Mouse (Mus musculus): ENCODE results near the gene Nucb1. TPM values are rescaled to one million over a fixed set of nuclear protein-coding genes. Genes with fewer than 3 reads are reported as not detected.
"Not testable (repeated sequence)": the region's sequence is repeated elsewhere in the genome, so short reads cannot be mapped to it uniquely, and the experiment has no call there.

The Nucb1 gene
- polyA plus RNA-seq, 1 experiment from 2014 or later = 229 TPM

DNA sequence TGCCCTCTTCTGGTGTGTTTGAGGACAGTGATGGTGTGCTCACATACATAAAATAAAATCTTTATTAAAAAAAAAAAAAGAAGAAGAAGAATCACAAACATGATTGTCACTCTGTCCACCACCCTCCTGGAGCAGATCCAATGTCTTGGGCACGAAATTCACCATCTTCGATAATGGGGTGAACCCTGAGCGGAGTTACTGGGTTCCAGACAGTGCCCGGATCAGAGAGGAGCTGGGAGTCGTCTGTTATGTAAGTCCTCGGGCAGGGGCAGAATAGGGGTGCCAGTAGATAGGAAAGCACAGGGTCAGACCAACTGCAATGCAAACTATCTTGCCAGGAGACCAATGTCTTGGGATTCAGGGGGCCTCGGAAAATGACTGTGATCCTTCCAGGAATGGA is 10.4 kb upstream of the Nucb1 start:
- 93% methylated on average over 7 of the region's 7 CpGs for WGBS
- no peak for ATAC-seq (ENCODE audit: insufficient read depth, low FRiP score)
- Histone ChIP-seq H3K9ac (ENCODE audit: low read length) (no peak overlapping the region), H3K4me1 (ENCODE audit: control insufficient read depth, insufficient read depth, low read length) (peaks cover 33% of the 10 kb centered on the region), H3K9me3 (replicated peaks; ENCODE audit: control insufficient read depth, low read length) (no peaks in the 10 kb centered on the region), H3K27ac (ENCODE audit: low read length) (no peak overlapping the region), H3K27me3 (ENCODE audit: control insufficient read depth, insufficient read depth, low read length) (no peaks in the 10 kb centered on the region), H3K36me3 (ENCODE audit: control insufficient read depth, insufficient read depth, low read length) (0 out of 2 replicates have a peak, but pooled peaks cover 11% of the 10 kb centered on the region), H3K4me2 (ENCODE audit: low read depth, low read length) (no peak overlapping the region), H3K4me3 (replicated peaks; ENCODE audit: low read length) (no peak overlapping the region)

DNA sequence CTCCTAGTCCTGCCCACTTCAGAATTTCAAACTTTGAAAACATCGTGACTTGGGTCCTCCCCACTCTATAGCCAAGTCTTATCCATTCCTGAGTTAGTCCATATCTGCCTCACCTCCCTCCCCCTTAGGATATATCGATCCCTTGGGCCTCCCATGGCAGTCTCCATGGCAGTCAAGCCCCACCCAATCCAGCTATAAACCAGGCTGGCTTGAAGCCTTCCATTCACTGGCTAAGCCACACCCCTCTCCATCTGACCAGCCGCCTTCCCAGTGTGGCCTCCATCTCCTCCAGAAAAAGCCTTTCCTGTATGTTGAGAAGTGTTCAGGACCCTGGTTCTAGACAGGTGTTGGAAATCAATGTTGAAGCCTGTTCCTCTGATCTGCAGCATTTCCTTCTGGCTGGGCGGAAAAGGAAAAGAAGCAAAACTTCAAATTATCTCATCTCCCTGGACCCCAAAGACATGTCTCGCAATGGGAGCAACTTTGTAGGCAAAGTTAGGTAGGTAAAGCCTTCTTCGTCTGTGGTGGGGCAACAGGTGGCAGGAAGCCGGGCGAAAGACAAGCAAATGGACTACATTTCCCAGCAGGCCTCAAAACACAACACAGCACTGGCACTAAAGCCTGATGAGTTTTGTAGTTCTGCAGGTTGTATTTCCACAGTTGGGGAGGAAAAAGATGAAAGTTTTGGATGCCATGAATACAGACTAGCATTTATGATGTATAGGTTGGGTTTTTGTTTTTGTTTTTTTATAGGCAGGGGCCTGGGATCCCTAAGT is 9.3 kb upstream of the Nucb1 start:
- no peak for ATAC-seq (ENCODE audit: insufficient read depth, low FRiP score)
- H3K4me3 ChIP-seq (replicated peaks; ENCODE audit: low read length) = no peak overlapping the region
- H3K4me2 ChIP-seq (ENCODE audit: low read depth, low read length) = no peak overlapping the region
- 0 out of 2 replicates have a peak, but pooled peaks cover 11% of the 10 kb centered on the region for H3K36me3 ChIP-seq (ENCODE audit: control insufficient read depth, insufficient read depth, low read length)
- H3K4me1 ChIP-seq (ENCODE audit: control insufficient read depth, insufficient read depth, low read length) = peaks cover 22% of the 10 kb centered on the region
- no peak overlapping the region for H3K9ac ChIP-seq (ENCODE audit: low read length)
- H3K27me3 ChIP-seq (ENCODE audit: control insufficient read depth, insufficient read depth, low read length) = no peaks in the 10 kb centered on the region
- no peak overlapping the region for H3K27ac ChIP-seq (ENCODE audit: low read length)
- WGBS = 67% methylated on average over 8 of the region's 8 CpGs
- no peaks in the 10 kb centered on the region for H3K9me3 ChIP-seq (replicated peaks; ENCODE audit: control insufficient read depth, low read length)

DNA sequence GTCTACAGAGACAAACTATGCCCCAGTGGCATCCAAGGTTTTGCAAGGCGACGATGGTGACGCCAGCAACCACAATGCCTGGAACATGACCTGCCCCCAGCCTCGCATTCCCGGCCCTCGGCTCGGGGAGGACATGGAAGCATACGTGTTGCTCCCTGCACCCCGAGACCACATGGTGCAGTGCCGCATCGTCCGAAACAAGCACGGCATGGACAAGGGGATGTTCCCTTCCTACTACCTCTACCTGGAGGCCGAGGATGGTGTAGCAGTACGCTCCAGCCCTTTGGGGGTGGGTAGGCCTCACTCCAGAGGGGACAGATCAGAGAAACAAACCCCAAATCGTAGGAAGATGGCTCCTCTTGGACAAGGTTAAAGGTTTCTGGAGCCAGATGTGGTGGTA is 8.4 kb upstream of the Nucb1 start:
- Histone ChIP-seq H3K9ac (ENCODE audit: low read length) (no peak overlapping the region), H3K27ac (ENCODE audit: low read length) (no peak overlapping the region), H3K27me3 (ENCODE audit: control insufficient read depth, insufficient read depth, low read length) (no peaks in the 10 kb centered on the region), H3K36me3 (ENCODE audit: control insufficient read depth, insufficient read depth, low read length) (0 out of 2 replicates have a peak, but pooled peaks cover 9% of the 10 kb centered on the region), H3K9me3 (replicated peaks; ENCODE audit: control insufficient read depth, low read length) (no peaks in the 10 kb centered on the region), H3K4me2 (ENCODE audit: low read depth, low read length) (no peak overlapping the region), H3K4me1 (ENCODE audit: control insufficient read depth, insufficient read depth, low read length) (peaks cover 17% of the 10 kb centered on the region), H3K4me3 (replicated peaks; ENCODE audit: low read length) (no peak overlapping the region)
- no peak for ATAC-seq (ENCODE audit: insufficient read depth, low FRiP score)
- 92% methylated on average over 16 of the region's 16 CpGs for WGBS

DNA sequence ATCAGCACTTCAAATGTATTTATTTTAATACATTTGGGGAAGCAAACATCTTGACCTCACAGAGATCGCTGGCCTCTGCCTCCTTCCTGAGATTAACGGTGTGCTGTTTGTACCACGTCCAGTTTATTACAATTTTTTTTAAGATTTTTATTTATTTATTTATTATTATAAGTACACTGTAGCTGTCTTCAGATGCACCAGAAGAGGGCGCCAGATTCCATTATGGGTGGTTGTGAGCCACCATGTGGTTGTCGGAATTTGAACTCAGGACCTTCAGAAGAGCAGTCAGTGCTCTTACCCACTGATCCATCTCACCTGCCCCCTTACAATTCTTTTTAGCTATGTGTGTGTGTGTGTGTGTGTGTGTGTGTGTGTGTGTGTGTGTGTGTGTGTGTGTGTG is 6.6 kb upstream of the Nucb1 start:
- H3K4me1 ChIP-seq (ENCODE audit: control insufficient read depth, insufficient read depth, low read length); H3K27ac ChIP-seq (ENCODE audit: low read length); H3K9me3 ChIP-seq (replicated peaks; ENCODE audit: control insufficient read depth, low read length); H3K4me2 ChIP-seq (ENCODE audit: low read depth, low read length); H3K4me3 ChIP-seq (replicated peaks; ENCODE audit: low read length); ATAC-seq (ENCODE audit: insufficient read depth, low FRiP score); H3K27me3 ChIP-seq (ENCODE audit: control insufficient read depth, insufficient read depth, low read length); H3K36me3 ChIP-seq (ENCODE audit: control insufficient read depth, insufficient read depth, low read length); H3K9ac ChIP-seq (ENCODE audit: low read length): not testable (repeated sequence)
- 69% methylated on average over 5 of the region's 5 CpGs for WGBS

DNA sequence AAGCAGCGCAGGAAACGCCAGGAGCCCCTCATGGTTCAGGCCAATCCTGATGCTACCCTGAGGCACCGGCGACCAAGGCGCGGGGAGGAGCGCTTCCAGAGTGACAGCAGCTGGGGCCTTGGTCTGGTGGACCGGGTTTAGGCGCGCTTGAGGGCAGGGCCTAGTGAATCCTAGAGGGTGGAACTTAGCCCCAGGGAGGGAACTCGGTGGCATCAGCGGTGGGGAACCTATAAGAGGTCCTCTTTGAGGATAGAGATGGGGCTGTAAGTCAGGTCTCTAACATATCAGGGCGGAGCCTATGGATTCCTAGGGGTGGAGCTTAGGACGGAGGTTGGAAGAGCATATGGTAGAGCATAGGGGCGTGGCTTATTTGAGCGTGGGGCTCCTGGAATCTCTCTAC is 5.2 kb upstream of the Nucb1 start:
- 18% methylated on average over 16 of the region's 16 CpGs for WGBS
- peak overlapping the region; percentile 41 for H3K27ac ChIP-seq (ENCODE audit: low read length)
- peak; percentile 34; the same call in 1 of the 2 replicates for ATAC-seq (ENCODE audit: insufficient read depth, low FRiP score)
- H3K9ac ChIP-seq (ENCODE audit: low read length) = no peak overlapping the region
- no peak overlapping the region for H3K4me3 ChIP-seq (replicated peaks; ENCODE audit: low read length)
- peak overlapping the region; percentile 20 for H3K4me2 ChIP-seq (ENCODE audit: low read depth, low read length)
- no peaks in the 10 kb centered on the region; the same call in none of the 2 replicates for H3K4me1 ChIP-seq (ENCODE audit: control insufficient read depth, insufficient read depth, low read length)
- H3K9me3 ChIP-seq (replicated peaks; ENCODE audit: control insufficient read depth, low read length) = no peaks in the 10 kb centered on the region
- no peaks in the 10 kb centered on the region for H3K36me3 ChIP-seq (ENCODE audit: control insufficient read depth, insufficient read depth, low read length)
- no peaks in the 10 kb centered on the region for H3K27me3 ChIP-seq (ENCODE audit: control insufficient read depth, insufficient read depth, low read length)

DNA sequence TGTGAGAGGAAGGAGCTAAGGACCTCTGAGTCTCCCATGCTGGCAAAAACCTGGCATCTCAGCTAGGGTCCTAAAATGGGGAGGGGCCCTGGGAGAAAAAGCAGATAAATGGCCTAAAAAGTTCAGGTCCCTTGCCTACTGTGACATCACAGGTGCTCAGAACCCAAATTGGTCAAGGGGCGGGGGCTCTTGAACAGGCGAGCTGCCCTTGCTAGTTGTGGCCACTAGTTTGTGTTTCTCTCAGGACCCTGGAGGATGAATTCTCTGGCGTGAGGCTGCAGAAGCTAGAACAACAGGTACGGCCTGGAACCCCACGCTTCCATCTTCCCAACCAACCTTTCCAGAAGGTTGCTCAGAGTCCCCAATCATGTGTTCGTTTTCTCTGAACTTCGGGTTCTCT is 4.2 kb upstream of the Nucb1 start:
- no peak overlapping the region for H3K4me3 ChIP-seq (replicated peaks; ENCODE audit: low read length)
- H3K4me1 ChIP-seq (ENCODE audit: control insufficient read depth, insufficient read depth, low read length) = peaks cover 3% of the 10 kb centered on the region
- WGBS = 81% methylated on average over 7 of the region's 7 CpGs
- H3K9ac ChIP-seq (ENCODE audit: low read length) = no peak overlapping the region
- H3K27me3 ChIP-seq (ENCODE audit: control insufficient read depth, insufficient read depth, low read length) = no peaks in the 10 kb centered on the region
- no peak for ATAC-seq (ENCODE audit: insufficient read depth, low FRiP score)
- H3K36me3 ChIP-seq (ENCODE audit: control insufficient read depth, insufficient read depth, low read length) = no peaks in the 10 kb centered on the region
- H3K9me3 ChIP-seq (replicated peaks; ENCODE audit: control insufficient read depth, low read length) = no peaks in the 10 kb centered on the region
- no peak overlapping the region for H3K4me2 ChIP-seq (ENCODE audit: low read depth, low read length)
- no peak overlapping the region for H3K27ac ChIP-seq (ENCODE audit: low read length)

DNA sequence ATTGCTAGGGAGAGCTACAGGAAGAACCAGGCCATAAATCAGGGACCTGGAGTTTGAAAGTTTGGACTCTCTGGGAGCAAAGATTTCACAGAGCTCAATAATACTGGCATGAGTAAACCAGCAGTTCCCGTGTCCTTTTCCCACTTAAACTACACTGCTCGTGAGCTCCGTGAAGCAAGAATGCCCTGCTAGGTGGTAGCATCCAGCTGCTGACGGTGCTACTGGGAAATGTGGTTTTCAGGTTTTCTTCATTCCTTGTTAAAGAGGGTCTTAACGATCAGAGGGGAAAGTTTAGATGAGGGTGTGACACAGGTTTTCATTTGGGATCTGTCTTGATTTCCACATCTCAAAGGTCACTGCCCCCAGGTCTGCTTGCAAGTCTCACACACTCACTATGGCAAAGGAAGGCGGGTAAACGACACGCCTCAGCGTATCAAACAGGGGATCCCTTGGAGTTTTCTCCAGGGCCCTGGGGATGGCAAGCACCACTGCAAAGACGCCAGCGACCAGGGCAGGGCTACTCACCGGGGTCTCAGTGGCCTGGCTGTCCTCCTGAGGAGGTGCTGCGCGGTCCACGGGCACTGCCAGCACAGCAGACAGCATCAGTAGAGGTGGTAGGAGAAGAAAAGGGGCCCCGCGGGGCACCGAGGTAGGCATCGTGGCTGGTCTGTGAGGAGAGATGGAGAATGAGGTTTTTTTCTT is 874 bp downstream of the Nucb1 start:
- Histone ChIP-seq H3K36me3 (ENCODE audit: control insufficient read depth, insufficient read depth, low read length) (no peaks in the 10 kb centered on the region), H3K4me3 (replicated peaks; ENCODE audit: low read length) (peak overlapping the region; percentile 86), H3K27me3 (ENCODE audit: control insufficient read depth, insufficient read depth, low read length) (no peaks in the 10 kb centered on the region), H3K9me3 (replicated peaks; ENCODE audit: control insufficient read depth, low read length) (no peaks in the 10 kb centered on the region), H3K27ac (ENCODE audit: low read length) (peak overlapping the region; percentile 96), H3K9ac (ENCODE audit: low read length) (peak overlapping the region; percentile 87), H3K4me2 (ENCODE audit: low read depth, low read length) (peak overlapping the region; percentile 98), H3K4me1 (ENCODE audit: control insufficient read depth, insufficient read depth, low read length) (peaks cover 23% of the 10 kb centered on the region)
- 22% methylated on average over 19 of the region's 19 CpGs for WGBS
- 0 out of 2 replicates have a peak, but pooled peaks have one; percentile 4 for ATAC-seq (ENCODE audit: insufficient read depth, low FRiP score)

DNA sequence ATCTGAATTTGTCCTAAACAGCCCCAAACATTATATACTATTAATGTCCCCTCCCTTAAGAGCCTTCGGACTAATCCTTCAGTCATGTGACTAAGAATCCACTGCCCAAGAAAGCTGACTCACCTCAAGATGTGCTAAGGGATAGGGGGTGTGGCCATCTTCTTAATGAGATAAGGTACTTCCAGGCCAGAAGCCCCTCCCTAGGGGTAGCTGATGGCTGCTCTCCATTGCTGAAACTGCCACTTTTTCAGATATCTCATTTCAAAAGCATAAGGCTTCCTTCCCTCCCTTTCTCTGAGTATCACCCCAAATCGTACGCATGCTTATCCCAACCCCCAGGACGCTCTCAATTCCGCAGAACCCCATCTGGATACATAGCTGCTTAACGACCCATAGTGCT is 1.6 kb downstream of the Nucb1 start:
- Histone ChIP-seq H3K4me2 (ENCODE audit: low read depth, low read length) (peak overlapping the region; percentile 98), H3K27me3 (ENCODE audit: control insufficient read depth, insufficient read depth, low read length) (no peaks in the 10 kb centered on the region), H3K4me1 (ENCODE audit: control insufficient read depth, insufficient read depth, low read length) (peaks cover 23% of the 10 kb centered on the region), H3K27ac (ENCODE audit: low read length) (peak overlapping the region; percentile 36), H3K36me3 (ENCODE audit: control insufficient read depth, insufficient read depth, low read length) (no peaks in the 10 kb centered on the region), H3K9me3 (replicated peaks; ENCODE audit: control insufficient read depth, low read length) (no peaks in the 10 kb centered on the region), H3K9ac (ENCODE audit: low read length) (peak overlapping the region; percentile 87; the same call in 1 of the 2 replicates), H3K4me3 (replicated peaks; ENCODE audit: low read length) (peak overlapping the region; percentile 86)
- no peak for ATAC-seq (ENCODE audit: insufficient read depth, low FRiP score)
- 83% methylated on average over 6 of the region's 6 CpGs for WGBS

DNA sequence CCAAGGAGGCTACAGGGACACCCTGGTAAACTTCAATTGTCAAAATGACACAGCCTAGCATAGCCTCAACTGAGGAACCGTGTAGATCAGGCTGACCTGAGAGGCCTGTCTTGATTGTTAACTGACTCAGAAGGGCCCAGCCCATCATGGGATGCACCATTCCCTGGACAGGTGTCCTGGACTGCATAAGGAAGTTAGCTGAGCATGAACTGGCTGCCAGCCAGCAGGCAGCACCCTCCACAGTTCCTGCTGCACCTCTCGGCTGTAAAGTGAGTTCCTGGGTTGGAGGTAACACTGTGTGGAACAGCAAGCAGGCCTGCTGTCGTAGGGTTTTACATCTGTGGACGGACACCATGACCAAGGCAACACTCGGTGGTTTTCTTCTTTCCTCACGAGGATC is 2.6 kb downstream of the Nucb1 start:
- H3K27ac ChIP-seq (ENCODE audit: low read length) = no peak overlapping the region
- 81% methylated on average over 6 of the region's 6 CpGs for WGBS

More for the DNA sequence above, 2.6 kb downstream of the Nucb1 start:
- H3K27me3 ChIP-seq (ENCODE audit: control insufficient read depth, insufficient read depth, low read length) = no peaks in the 10 kb centered on the region
- peaks cover 23% of the 10 kb centered on the region for H3K4me1 ChIP-seq (ENCODE audit: control insufficient read depth, insufficient read depth, low read length)
- no peaks in the 10 kb centered on the region for H3K36me3 ChIP-seq (ENCODE audit: control insufficient read depth, insufficient read depth, low read length)
- ATAC-seq (ENCODE audit: insufficient read depth, low FRiP score) = 0 out of 2 replicates have a peak, but pooled peaks have one; percentile 19
- H3K4me3 ChIP-seq (replicated peaks; ENCODE audit: low read length) = no peak overlapping the region
- no peak overlapping the region for H3K4me2 ChIP-seq (ENCODE audit: low read depth, low read length)
- no peak overlapping the region for H3K9ac ChIP-seq (ENCODE audit: low read length)
- H3K9me3 ChIP-seq (replicated peaks; ENCODE audit: control insufficient read depth, low read length) = no peaks in the 10 kb centered on the region
